Mouse (Mus musculus) embryonic facial prominence, embryonic 11.5 days (tissue): ENCODE results near the gene Erc1. TPM values are rescaled to one million over a fixed set of nuclear protein-coding genes. Genes with fewer than 3 reads are reported as not detected.

ENCODE experiments used
- ATAC-seq: fragments of 200-750 bp; cut with Nextera tagmentation; replicated peaks from 2 replicates; pipeline ENCODE4 v1.8.0; 2017; ENCODE audit warnings: low read depth; ENCODE audit not compliant: insufficient number of reproducible peaks, low FRiP score, low TSS enrichment
- DNase-seq: peaks from one replicate; pipeline ENCODE4 v3.0.0-alpha.2; 2015; ENCODE audit warnings: low spot score
- H3K27ac ChIP-seq: fragments of 300-500 bp; sonication (generic); replicated peaks from 2 replicates; pipeline ENCODE4 v1.5.1; 2014; ENCODE audit warnings: mild to moderate bottlenecking, low read depth, low read length, control low read depth
- H3K27me3 ChIP-seq: fragments of 300-500 bp; sonication (generic); 2 replicates; pipeline ENCODE4 v1.6.1; 2014; ENCODE audit warnings: mild to moderate bottlenecking, low read length, moderate library complexity, mixed read lengths; ENCODE audit not compliant: control insufficient read depth, insufficient read depth
- H3K36me3 ChIP-seq: fragments of 300-500 bp; sonication (generic); replicated peaks from 2 replicates; pipeline ENCODE4 v1.6.1; 2014; ENCODE audit warnings: low read depth, mild to moderate bottlenecking, low read length, moderate library complexity, mixed read lengths; ENCODE audit not compliant: control insufficient read depth, insufficient read depth
- H3K4me1 ChIP-seq: fragments of 300-500 bp; sonication (generic); 2 replicates; pipeline ENCODE4 v1.6.1; 2014; ENCODE audit warnings: low read length, mixed read lengths; ENCODE audit not compliant: control insufficient read depth, insufficient read depth
- H3K4me2 ChIP-seq: fragments of 300-500 bp; sonication (generic); 2 replicates; pipeline ENCODE4 v1.6.1; 2014; ENCODE audit warnings: low read depth, mild to moderate bottlenecking, control low read depth, low read length, moderate library complexity
- H3K4me3 ChIP-seq: fragments of 300-500 bp; sonication (generic); 2 replicates; pipeline ENCODE4 v1.5.1; 2014; ENCODE audit warnings: low read depth, low read length, control low read depth
- H3K9ac ChIP-seq: fragments of 300-500 bp; sonication (generic); replicated peaks from 2 replicates; pipeline ENCODE4 v1.6.1; 2014; ENCODE audit warnings: mild to moderate bottlenecking, control low read depth, low read length
- H3K9me3 ChIP-seq: fragments of 300-500 bp; sonication (generic); replicated peaks from 2 replicates; pipeline ENCODE4 v1.6.1; 2016; ENCODE audit warnings: mild to moderate bottlenecking, low read length, inconsistent platforms, mixed read lengths; ENCODE audit not compliant: control insufficient read depth
- WGBS: fragments of 180-500 bp; shearing (Covaris S2); extraction: QIAGEN DNeasy Blood & Tissue Kit; methylation state at CpG from one replicate; pipeline ENCODE4 v1.1.7; 2014; 5-methylcytosine and 5-hydroxymethylcytosine counted together
- polyA plus RNA-seq: library from polyadenylated mRNA; unstranded; fragments of >200 nt; fragmentation: Nextera tagmentation; extraction: Ambion mirVana; gene quantifications from 2 replicates; pipeline ENCODE4 v1.2.1, GENCODE M21; 2014

Erc1 gene
- polyA plus RNA-seq, 1 experiment from 2014 or later: 27.6 TPM

DNA sequence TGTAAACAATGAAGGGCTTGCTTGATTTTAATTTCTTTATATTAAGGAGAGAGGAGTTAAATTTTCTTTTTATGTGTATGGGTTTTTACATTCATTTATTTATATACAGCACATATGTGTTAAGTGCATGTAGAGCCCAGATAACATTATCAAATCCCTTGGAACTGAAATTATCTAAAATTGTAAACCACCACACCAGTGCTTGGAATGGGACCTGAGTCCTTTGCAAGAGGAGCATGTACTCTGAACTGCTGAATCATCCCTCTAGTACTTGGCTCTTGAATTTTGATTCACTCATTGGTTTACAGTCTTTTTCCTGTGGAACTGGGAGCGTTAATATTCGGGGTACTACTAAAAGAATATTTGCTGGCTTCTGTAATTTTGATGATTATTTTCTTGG, 116.8 kb downstream of the Erc1 start:
- Histone ChIP-seq H3K4me2 (no peak overlapping the region), H3K36me3 (no peaks in the 10 kb centered on the region), H3K4me1 (no peaks in the 10 kb centered on the region), H3K27ac (no peak overlapping the region), H3K27me3 (no peaks in the 10 kb centered on the region), H3K4me3 (no peak overlapping the region), H3K9me3 (no peaks in the 10 kb centered on the region), H3K9ac (no peak overlapping the region)
- ATAC-seq (no peak), DNase-seq (no peak)
- 95% methylated on average over 2 of the region's 2 CpGs for WGBS

GRCm38 (mm10) chr6:119715234-119715633, 132.7 kb downstream of the Erc1 start:
- Histone ChIP-seq H3K27ac (no peak overlapping the region), H3K9me3 (no peaks in the 10 kb centered on the region), H3K4me3 (no peak overlapping the region), H3K27me3 (no peaks in the 10 kb centered on the region), H3K4me2 (no peak overlapping the region), H3K4me1 (no peaks in the 10 kb centered on the region), H3K36me3 (0 out of 2 replicates have a peak, but pooled peaks cover 2% of the 10 kb centered on the region), H3K9ac (no peak overlapping the region)
- DNase-seq (no peak), ATAC-seq (no peak)
- WGBS: 92% methylated on average over 2 of the region's 2 CpGs

DNA sequence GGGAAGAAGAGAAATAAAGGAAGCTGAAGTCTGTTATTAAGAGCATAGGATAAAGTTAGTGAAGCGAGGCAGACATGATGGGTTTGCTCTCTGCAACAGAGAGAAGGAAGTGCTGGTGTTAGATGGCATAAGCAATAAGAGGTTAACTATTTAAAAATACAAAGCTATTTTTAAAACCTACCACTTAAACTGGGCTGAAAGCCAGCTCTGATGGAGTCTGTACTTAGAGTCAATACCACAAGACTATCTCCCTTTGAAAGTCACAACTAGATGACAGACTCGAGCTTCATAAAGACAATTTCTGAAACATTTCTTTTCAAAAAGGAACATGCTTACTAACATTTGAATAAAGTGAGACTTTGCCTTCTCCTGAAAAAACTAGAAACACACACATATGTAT, 134.0 kb downstream of the Erc1 start:
- Histone ChIP-seq H3K4me1 (no peaks in the 10 kb centered on the region), H3K4me2 (no peak overlapping the region), H3K36me3 (0 out of 2 replicates have a peak, but pooled peaks cover 2% of the 10 kb centered on the region), H3K27me3 (no peaks in the 10 kb centered on the region), H3K4me3 (no peak overlapping the region), H3K9me3 (no peaks in the 10 kb centered on the region), H3K9ac (no peak overlapping the region), H3K27ac (no peak overlapping the region)
- ATAC-seq (no peak), DNase-seq (no peak)
- WGBS: 94% methylated on average over 2 of the region's 2 CpGs

DNA sequence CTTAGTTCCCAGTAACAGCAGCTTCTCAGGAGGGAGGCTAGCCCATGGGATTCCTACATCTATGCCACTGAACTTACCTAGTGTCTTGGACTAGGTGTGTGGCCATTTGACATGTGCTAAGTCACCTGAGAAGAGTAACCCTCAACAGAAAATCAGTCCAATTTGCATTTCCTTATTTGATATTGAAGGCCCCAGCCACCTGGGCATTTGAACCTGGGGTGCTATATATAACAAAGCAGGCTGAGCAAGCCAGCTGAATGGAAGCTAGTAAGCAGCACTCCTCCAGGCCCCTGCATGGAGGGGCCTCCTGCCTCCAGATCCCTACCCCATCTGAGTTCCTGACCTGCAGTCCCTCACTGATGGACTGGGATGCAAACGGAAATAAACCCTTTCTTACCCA, 135.5 kb downstream of the Erc1 start:
- Histone ChIP-seq H3K9ac (no peak overlapping the region), H3K9me3 (no peaks in the 10 kb centered on the region), H3K27ac (no peak overlapping the region), H3K27me3 (no peaks in the 10 kb centered on the region), H3K4me2 (no peak overlapping the region), H3K4me1 (no peaks in the 10 kb centered on the region), H3K4me3 (no peak overlapping the region), H3K36me3 (0 out of 2 replicates have a peak, but pooled peaks cover 2% of the 10 kb centered on the region)
- WGBS: 68% methylated on average over 1 of the region's 1 CpGs
- no peak for ATAC-seq
- DNase-seq: no peak

- Histone ChIP-seq H3K4me3 (no peak overlapping the region), H3K9ac (no peak overlapping the region), H3K36me3 (0 out of 2 replicates have a peak, but pooled peaks cover 2% of the 10 kb centered on the region), H3K27ac (no peak overlapping the region), H3K4me2 (no peak overlapping the region), H3K9me3 (no peaks in the 10 kb centered on the region), H3K4me1 (no peaks in the 10 kb centered on the region), H3K27me3 (no peaks in the 10 kb centered on the region)
- ATAC-seq (no peak), DNase-seq (no peak)
- 75% methylated on average over 8 of the region's 8 CpGs for WGBS
Observed at GRCm38 (mm10) chr6:119711649-119712305, 136.2 kb downstream of the Erc1 start.

DNA sequence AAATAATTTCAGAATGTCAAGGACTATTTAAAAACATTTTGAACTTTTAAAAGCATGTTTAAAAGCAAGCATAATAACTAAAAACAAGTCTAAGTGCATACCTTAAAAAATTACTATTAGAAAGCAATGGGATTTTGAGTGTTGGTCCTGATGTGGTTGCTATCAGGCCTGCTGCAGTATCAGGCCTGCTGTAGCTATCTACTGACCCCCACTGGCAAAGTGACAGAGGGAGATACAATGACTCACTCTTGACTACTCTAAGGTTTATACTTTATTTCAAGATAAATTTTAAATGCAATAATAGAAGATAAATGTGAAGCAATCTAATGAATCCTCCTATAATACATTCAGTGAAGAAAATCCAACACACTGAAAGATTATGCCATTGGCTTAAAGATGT, 138.4 kb downstream of the Erc1 start:
- no peaks in the 10 kb centered on the region for H3K9me3 ChIP-seq
- H3K9ac ChIP-seq: no peak overlapping the region
- H3K4me3 ChIP-seq: no peak overlapping the region
- H3K36me3 ChIP-seq: 0 out of 2 replicates have a peak, but pooled peaks cover 2% of the 10 kb centered on the region
- H3K4me1 ChIP-seq: no peaks in the 10 kb centered on the region
- H3K27me3 ChIP-seq: no peaks in the 10 kb centered on the region
- H3K4me2 ChIP-seq: no peak overlapping the region
- DNase-seq (peak; percentile 19), ATAC-seq (no peak)
- H3K27ac ChIP-seq: no peak overlapping the region

- Histone ChIP-seq H3K9me3 (no peaks in the 10 kb centered on the region), H3K4me3 (no peak overlapping the region), H3K4me1 (no peaks in the 10 kb centered on the region), H3K4me2 (no peak overlapping the region), H3K27ac (no peak overlapping the region), H3K36me3 (no peaks in the 10 kb centered on the region), H3K27me3 (no peaks in the 10 kb centered on the region), H3K9ac (no peak overlapping the region)
- no peak for ATAC-seq
- WGBS: 86% methylated on average over 5 of the region's 5 CpGs
- no peak for DNase-seq
Observed at GRCm38 (mm10) chr6:119707911-119708310, 140.1 kb downstream of the Erc1 start.

DNA sequence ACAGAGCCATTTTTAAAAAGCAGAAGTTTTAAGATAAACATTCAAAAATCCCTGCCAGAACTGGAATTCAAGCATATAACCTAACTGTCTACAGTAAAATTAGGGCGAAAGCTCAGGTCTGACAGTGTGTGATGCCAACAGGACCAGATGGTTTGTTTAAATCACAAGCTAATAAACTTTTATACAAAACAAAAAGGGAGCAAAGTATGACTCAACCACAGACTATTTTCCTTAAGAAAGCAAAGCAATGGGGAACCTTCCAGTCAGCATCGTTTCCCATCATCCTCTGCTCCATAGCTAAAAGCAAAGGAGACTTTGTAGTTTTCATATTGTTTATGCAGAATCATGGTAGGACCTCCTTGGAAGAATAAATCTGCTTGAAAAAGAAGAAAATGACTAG, 143.1 kb downstream of the Erc1 start:
- Histone ChIP-seq H3K9ac (no peak overlapping the region), H3K4me1 (no peaks in the 10 kb centered on the region), H3K27me3 (no peaks in the 10 kb centered on the region), H3K27ac (no peak overlapping the region), H3K9me3 (no peaks in the 10 kb centered on the region), H3K4me3 (no peak overlapping the region), H3K36me3 (no peaks in the 10 kb centered on the region), H3K4me2 (no peak overlapping the region)
- 92% methylated on average over 2 of the region's 2 CpGs for WGBS
- DNase-seq (no peak), ATAC-seq (no peak)
